Mouse (Mus musculus): ENCODE data around the gene Tmc6.
A peak's percentile ranks its signal among the peaks of the same experiment; 100 is the strongest.
"Not testable (repeated sequence)": the region's sequence is repeated elsewhere in the genome, so short reads cannot be mapped to it uniquely, and the experiment has no call there.

The Tmc6 gene

GRCm38 (mm10) chr11:117810401-117811046 is 28.5 kb upstream of the Tmc6 start:
- DNase-seq (ENCODE audit: low read depth) = peak; percentile 84

- DNase-seq (ENCODE audit: low read depth) = peak; percentile 71
Measured at GRCm38 (mm10) chr11:117809407-117810311, 27.7 kb upstream of the Tmc6 start, which contains the start of the genes Gm20708 and Syngr2. Gene Gm20708, plus strand, starts transcription at chr11:117809668. Gene Syngr2, plus strand, starts transcription at chr11:117809668.

- no peak for DNase-seq (ENCODE audit: low read depth)
Measured at GRCm38 (mm10) chr11:117806781-117807180, 24.8 kb upstream of the Tmc6 start.

- no peak for DNase-seq (ENCODE audit: low read depth)
Measured at GRCm38 (mm10) chr11:117803166-117803688, 21.2 kb upstream of the Tmc6 start.

- no peak for DNase-seq (ENCODE audit: low read depth)
Measured at GRCm38 (mm10) chr11:117801650-117802049, 19.7 kb upstream of the Tmc6 start.

- DNase-seq (ENCODE audit: low read depth) = no peak
Measured at GRCm38 (mm10) chr11:117800038-117800437, 18.0 kb upstream of the Tmc6 start.

GRCm38 (mm10) chr11:117799174-117799573 is 17.2 kb upstream of the Tmc6 start:
- no peak for DNase-seq (ENCODE audit: low read depth)

GRCm38 (mm10) chr11:117798160-117798541 is 16.2 kb upstream of the Tmc6 start:
- DNase-seq (ENCODE audit: low read depth) = no peak

- no peak for DNase-seq (ENCODE audit: low read depth)
Measured at GRCm38 (mm10) chr11:117797511-117798159, 15.6 kb upstream of the Tmc6 start, which contains the start of gene 6030468B19Rik. Gene 6030468B19Rik, plus strand, starts transcription at chr11:117797660.

- DNase-seq (ENCODE audit: low read depth) = peak; percentile 18
Measured at GRCm38 (mm10) chr11:117796954-117797353, 15.0 kb upstream of the Tmc6 start.

GRCm38 (mm10) chr11:117794035-117794551 is 12.1 kb upstream of the Tmc6 start:
- DNase-seq (ENCODE audit: low read depth) = peak; percentile 75

- DNase-seq (ENCODE audit: low read depth) = peak; percentile 57
Measured at GRCm38 (mm10) chr11:117792281-117792888, 10.4 kb upstream of the Tmc6 start.

- DNase-seq (ENCODE audit: low read depth) = no peak
Measured at GRCm38 (mm10) chr11:117791441-117791761, 9.4 kb upstream of the Tmc6 start.

GRCm38 (mm10) chr11:117790703-117791440 is 8.9 kb upstream of the Tmc6 start:
- DNase-seq (ENCODE audit: low read depth) = no peak

GRCm38 (mm10) chr11:117790286-117790685 is 8.3 kb upstream of the Tmc6 start:
- DNase-seq (ENCODE audit: low read depth) = peak; percentile 77

- not testable (repeated sequence) for DNase-seq (ENCODE audit: low read depth)
Measured at GRCm38 (mm10) chr11:117788481-117788880, 6.5 kb upstream of the Tmc6 start.

GRCm38 (mm10) chr11:117786294-117786693 is 4.3 kb upstream of the Tmc6 start:
- peak; percentile 81 for DNase-seq (ENCODE audit: low read depth)

GRCm38 (mm10) chr11:117783683-117784309 is 1.8 kb upstream of the Tmc6 start:
- DNase-seq (ENCODE audit: low read depth) = no peak

GRCm38 (mm10) chr11:117783089-117783488 is 1.1 kb upstream of the Tmc6 start:
- peak; percentile 79 for DNase-seq (ENCODE audit: low read depth)

GRCm38 (mm10) chr11:117782705-117783034 is 672 bp upstream of the Tmc6 start:
- no peak for DNase-seq (ENCODE audit: low read depth)

Measured in naive thymus-derived CD4-positive, alpha-beta T cell, adult 2 months (primary cell).